Mouse (Mus musculus): Measurements from ENCODE around the gene Slc44a4. TPM values are rescaled to one million over a fixed set of nuclear protein-coding genes. Genes with fewer than 3 reads are reported as not detected.
"Not testable (repeated sequence)": the region's sequence is repeated elsewhere in the genome, so short reads cannot be mapped to it uniquely, and the experiment has no call there.

Slc44a4 gene
- polyA plus RNA-seq, 1 experiment from 2014 or later = not detected

GRCm38 (mm10) chr17:34962125-34962524, 47.9 kb downstream of the Slc44a4 start:
- no peak overlapping the region for H3K9ac ChIP-seq (ENCODE audit: low read length)
- no peak for DNase-seq (ENCODE audit: low spot score, missing footprints)
- no peak overlapping the region for H3K4me3 ChIP-seq (ENCODE audit: low read depth, low read length)
- H3K4me2 ChIP-seq = no peak overlapping the region
- H3K27ac ChIP-seq (ENCODE audit: low read depth, low read length) = no peak overlapping the region
- no peaks in the 10 kb centered on the region for H3K27me3 ChIP-seq (ENCODE audit: control insufficient read depth, insufficient read depth, low read length)
- no peaks in the 10 kb centered on the region for H3K9me3 ChIP-seq (ENCODE audit: control insufficient read depth, low read length)
- 44% methylated on average over 3 of the region's 3 CpGs for WGBS
- peaks cover 4% of the 10 kb centered on the region for H3K4me1 ChIP-seq (ENCODE audit: control insufficient read depth, insufficient read depth, low read length)
- ATAC-seq (ENCODE audit: low FRiP score) = no peak
- no peaks in the 10 kb centered on the region for H3K36me3 ChIP-seq (ENCODE audit: control insufficient read depth, insufficient read depth, low read length)

- H3K36me3 ChIP-seq (ENCODE audit: control insufficient read depth, insufficient read depth, low read length) = no peaks in the 10 kb centered on the region
- no peak overlapping the region for H3K4me3 ChIP-seq (ENCODE audit: low read depth, low read length)
- ATAC-seq (ENCODE audit: low FRiP score) (no peak), DNase-seq (ENCODE audit: low spot score, missing footprints) (no peak)
- H3K9ac ChIP-seq (ENCODE audit: low read length) = no peak overlapping the region
- H3K27ac ChIP-seq (ENCODE audit: low read depth, low read length) = no peak overlapping the region
- no peaks in the 10 kb centered on the region for H3K9me3 ChIP-seq (ENCODE audit: control insufficient read depth, low read length)
- peaks cover 4% of the 10 kb centered on the region for H3K4me1 ChIP-seq (ENCODE audit: control insufficient read depth, insufficient read depth, low read length)
- peaks cover 3% of the 10 kb centered on the region; the same call in 1 of the 2 replicates for H3K27me3 ChIP-seq (ENCODE audit: control insufficient read depth, insufficient read depth, low read length)
- 54% methylated on average over 1 of the region's 1 CpGs for WGBS
- H3K4me2 ChIP-seq = no peak overlapping the region
Observed at GRCm38 (mm10) chr17:34962841-34963240, 48.6 kb downstream of the Slc44a4 start.

- H3K9me3 ChIP-seq (ENCODE audit: control insufficient read depth, low read length) = no peaks in the 10 kb centered on the region
- H3K27ac ChIP-seq (ENCODE audit: low read depth, low read length) = no peak overlapping the region
- DNase-seq (ENCODE audit: low spot score, missing footprints) (no peak), ATAC-seq (ENCODE audit: low FRiP score) (no peak)
- 5% methylated on average over 1 of the region's 1 CpGs for WGBS
- no peaks in the 10 kb centered on the region for H3K36me3 ChIP-seq (ENCODE audit: control insufficient read depth, insufficient read depth, low read length)
- H3K9ac ChIP-seq (ENCODE audit: low read length) = no peak overlapping the region
- H3K4me1 ChIP-seq (ENCODE audit: control insufficient read depth, insufficient read depth, low read length) = peaks cover 3% of the 10 kb centered on the region
- no peak overlapping the region for H3K4me3 ChIP-seq (ENCODE audit: low read depth, low read length)
- H3K4me2 ChIP-seq = no peak overlapping the region
- peaks cover 17% of the 10 kb centered on the region for H3K27me3 ChIP-seq (ENCODE audit: control insufficient read depth, insufficient read depth, low read length)
Observed at GRCm38 (mm10) chr17:34964640-34965049, 50.4 kb downstream of the Slc44a4 start.

- Histone ChIP-seq H3K36me3 (ENCODE audit: control insufficient read depth, insufficient read depth, low read length) (no peaks in the 10 kb centered on the region), H3K27ac (ENCODE audit: low read depth, low read length) (no peak overlapping the region), H3K4me2 (no peak overlapping the region), H3K4me1 (ENCODE audit: control insufficient read depth, insufficient read depth, low read length) (no peaks in the 10 kb centered on the region), H3K9ac (ENCODE audit: low read length) (no peak overlapping the region), H3K27me3 (ENCODE audit: control insufficient read depth, insufficient read depth, low read length) (peaks cover 20% of the 10 kb centered on the region), H3K9me3 (ENCODE audit: control insufficient read depth, low read length) (no peaks in the 10 kb centered on the region), H3K4me3 (ENCODE audit: low read depth, low read length) (no peak overlapping the region)
- no peak for ATAC-seq (ENCODE audit: low FRiP score)
- 83% methylated on average over 5 of the region's 5 CpGs for WGBS
- DNase-seq (ENCODE audit: low spot score, missing footprints) = no peak
Observed at GRCm38 (mm10) chr17:34965627-34966026, 51.4 kb downstream of the Slc44a4 start.

- H3K4me1 ChIP-seq (ENCODE audit: control insufficient read depth, insufficient read depth, low read length); H3K4me2 ChIP-seq; H3K9ac ChIP-seq (ENCODE audit: low read length); H3K36me3 ChIP-seq (ENCODE audit: control insufficient read depth, insufficient read depth, low read length); H3K4me3 ChIP-seq (ENCODE audit: low read depth, low read length); ATAC-seq (ENCODE audit: low FRiP score); H3K27ac ChIP-seq (ENCODE audit: low read depth, low read length); H3K9me3 ChIP-seq (ENCODE audit: control insufficient read depth, low read length); DNase-seq (ENCODE audit: low spot score, missing footprints): not testable (repeated sequence)
- peaks cover 20% of the 10 kb centered on the region for H3K27me3 ChIP-seq (ENCODE audit: control insufficient read depth, insufficient read depth, low read length)
- 70% methylated on average over 6 of the region's 11 CpGs for WGBS
Observed at GRCm38 (mm10) chr17:34969822-34970221, 55.6 kb downstream of the Slc44a4 start, which contains the start of gene Gm20481. Gm20481 (plus strand) TSS chr17:34969912.

- not testable (repeated sequence) for DNase-seq (ENCODE audit: low spot score, missing footprints); H3K4me3 ChIP-seq (ENCODE audit: low read depth, low read length); H3K4me1 ChIP-seq (ENCODE audit: control insufficient read depth, insufficient read depth, low read length); H3K36me3 ChIP-seq (ENCODE audit: control insufficient read depth, insufficient read depth, low read length); H3K9me3 ChIP-seq (ENCODE audit: control insufficient read depth, low read length); H3K4me2 ChIP-seq; H3K9ac ChIP-seq (ENCODE audit: low read length); ATAC-seq (ENCODE audit: low FRiP score); H3K27ac ChIP-seq (ENCODE audit: low read depth, low read length)
- H3K27me3 ChIP-seq (ENCODE audit: control insufficient read depth, insufficient read depth, low read length) = peaks cover 20% of the 10 kb centered on the region
- 26% methylated on average over 24 of the region's 37 CpGs for WGBS
Observed at GRCm38 (mm10) chr17:34970850-34971249, 56.6 kb downstream of the Slc44a4 start.

- ATAC-seq (ENCODE audit: low FRiP score) = peak; percentile 70
- peak overlapping the region; percentile 44 for H3K4me2 ChIP-seq
- peaks cover 20% of the 10 kb centered on the region for H3K27me3 ChIP-seq (ENCODE audit: control insufficient read depth, insufficient read depth, low read length)
- H3K27ac ChIP-seq (ENCODE audit: low read depth, low read length); H3K9me3 ChIP-seq (ENCODE audit: control insufficient read depth, low read length); H3K4me1 ChIP-seq (ENCODE audit: control insufficient read depth, insufficient read depth, low read length); H3K36me3 ChIP-seq (ENCODE audit: control insufficient read depth, insufficient read depth, low read length); DNase-seq (ENCODE audit: low spot score, missing footprints); H3K9ac ChIP-seq (ENCODE audit: low read length): not testable (repeated sequence)
- WGBS = 0% methylated on average over 15 of the region's 43 CpGs
- peak overlapping the region; percentile 18; the same call in 1 of the 2 replicates for H3K4me3 ChIP-seq (ENCODE audit: low read depth, low read length)
Observed at GRCm38 (mm10) chr17:34971694-34972068, 57.4 kb downstream of the Slc44a4 start.

GRCm38 (mm10) chr17:34972069-34972749, 57.9 kb downstream of the Slc44a4 start, which contains the start of the genes Hspa1a and Hspa1l:
Hspa1a (minus strand) TSS chr17:34972156.
Hspa1l (plus strand) TSS chr17:34972703.
- ATAC-seq (ENCODE audit: low FRiP score) (peak; percentile 96), DNase-seq (ENCODE audit: low spot score, missing footprints) (peak; percentile 96)
- not testable (repeated sequence) for H3K9me3 ChIP-seq (ENCODE audit: control insufficient read depth, low read length); H3K27ac ChIP-seq (ENCODE audit: low read depth, low read length); H3K36me3 ChIP-seq (ENCODE audit: control insufficient read depth, insufficient read depth, low read length); H3K4me1 ChIP-seq (ENCODE audit: control insufficient read depth, insufficient read depth, low read length)
- Histone ChIP-seq H3K9ac (ENCODE audit: low read length) (peak within 1 kb of the TSS; percentile 2; the same call in 1 of the 2 replicates), H3K27me3 (ENCODE audit: control insufficient read depth, insufficient read depth, low read length) (peaks cover 20% of the 10 kb centered on the region), H3K4me3 (ENCODE audit: low read depth, low read length) (peak within 1 kb of the TSS; percentile 18), H3K4me2 (peak within 1 kb of the TSS; percentile 44)
- under 1% methylated on average over 25 of the region's 33 CpGs for WGBS

GRCm38 (mm10) chr17:34975581-34976492, 61.6 kb downstream of the Slc44a4 start:
- DNase-seq (ENCODE audit: low spot score, missing footprints) = no peak
- ATAC-seq (ENCODE audit: low FRiP score) = no peak
- H3K27me3 ChIP-seq (ENCODE audit: control insufficient read depth, insufficient read depth, low read length) = no peaks in the 10 kb centered on the region
- H3K9ac ChIP-seq (ENCODE audit: low read length) = no peak overlapping the region
- H3K4me2 ChIP-seq = no peak overlapping the region
- H3K36me3 ChIP-seq (ENCODE audit: control insufficient read depth, insufficient read depth, low read length) = no peaks in the 10 kb centered on the region
- H3K27ac ChIP-seq (ENCODE audit: low read depth, low read length) = no peak overlapping the region
- H3K9me3 ChIP-seq (ENCODE audit: control insufficient read depth, low read length) = no peaks in the 10 kb centered on the region
- no peak overlapping the region for H3K4me3 ChIP-seq (ENCODE audit: low read depth, low read length)
- peaks cover 5% of the 10 kb centered on the region for H3K4me1 ChIP-seq (ENCODE audit: control insufficient read depth, insufficient read depth, low read length)
- 78% methylated on average over 3 of the region's 3 CpGs for WGBS

Data from midbrain, embryonic 11.5 days (tissue).